Mouse (Mus musculus): ENCODE data around the gene Zeb2. TPM values are rescaled to one million over a fixed set of nuclear protein-coding genes. Genes with fewer than 3 reads are reported as not detected.

Gene Zeb2
- total RNA-seq, 1 experiment from 2014 or later = 71.9 TPM

GRCm38 (mm10) chr2:45055926-45056325 is 61.3 kb downstream of the Zeb2 start:
- ATAC-seq (replicated peaks in 1 of 2; ENCODE audit: insufficient read depth in 1 of 2, low FRiP score in 2 of 2, low TSS enrichment in 1 of 2, low read depth in 1 of 2, poor library complexity in 2 of 2, severe bottlenecking in 2 of 2) = no peak

GRCm38 (mm10) chr2:45055034-45055615 is 62.1 kb downstream of the Zeb2 start:
- no peak for ATAC-seq (replicated peaks in 1 of 2; ENCODE audit: insufficient read depth in 1 of 2, low FRiP score in 2 of 2, low TSS enrichment in 1 of 2, low read depth in 1 of 2, poor library complexity in 2 of 2, severe bottlenecking in 2 of 2)

GRCm38 (mm10) chr2:45054070-45055025 is 62.8 kb downstream of the Zeb2 start:
- ATAC-seq (replicated peaks in 1 of 2; ENCODE audit: insufficient read depth in 1 of 2, low FRiP score in 2 of 2, low TSS enrichment in 1 of 2, low read depth in 1 of 2, poor library complexity in 2 of 2, severe bottlenecking in 2 of 2) = no peak

- no peak for ATAC-seq (replicated peaks in 1 of 2; ENCODE audit: insufficient read depth in 1 of 2, low FRiP score in 2 of 2, low TSS enrichment in 1 of 2, low read depth in 1 of 2, poor library complexity in 2 of 2, severe bottlenecking in 2 of 2)
These were observed 64.6 kb downstream of the Zeb2 start for GRCm38 (mm10) chr2:45052587-45052986.

- ATAC-seq (replicated peaks in 1 of 2; ENCODE audit: insufficient read depth in 1 of 2, low FRiP score in 2 of 2, low TSS enrichment in 1 of 2, low read depth in 1 of 2, poor library complexity in 2 of 2, severe bottlenecking in 2 of 2) = no peak
These were observed 65.9 kb downstream of the Zeb2 start for GRCm38 (mm10) chr2:45051321-45051720.

- no peak for ATAC-seq (replicated peaks in 1 of 2; ENCODE audit: insufficient read depth in 1 of 2, low FRiP score in 2 of 2, low TSS enrichment in 1 of 2, low read depth in 1 of 2, poor library complexity in 2 of 2, severe bottlenecking in 2 of 2)
These were observed 67.3 kb downstream of the Zeb2 start for GRCm38 (mm10) chr2:45049923-45050322.

- ATAC-seq (replicated peaks in 1 of 2; ENCODE audit: insufficient read depth in 1 of 2, low FRiP score in 2 of 2, low TSS enrichment in 1 of 2, low read depth in 1 of 2, poor library complexity in 2 of 2, severe bottlenecking in 2 of 2) = peak; percentile 85
These were observed 67.9 kb downstream of the Zeb2 start for GRCm38 (mm10) chr2:45049279-45049678.

GRCm38 (mm10) chr2:45040706-45041312 is 76.4 kb downstream of the Zeb2 start:
- no peak for ATAC-seq (replicated peaks in 1 of 2; ENCODE audit: insufficient read depth in 1 of 2, low FRiP score in 2 of 2, low TSS enrichment in 1 of 2, low read depth in 1 of 2, poor library complexity in 2 of 2, severe bottlenecking in 2 of 2)

- no peak for ATAC-seq (replicated peaks in 1 of 2; ENCODE audit: insufficient read depth in 1 of 2, low FRiP score in 2 of 2, low TSS enrichment in 1 of 2, low read depth in 1 of 2, poor library complexity in 2 of 2, severe bottlenecking in 2 of 2)
These were observed 77.7 kb downstream of the Zeb2 start for GRCm38 (mm10) chr2:45039503-45039902.

GRCm38 (mm10) chr2:45028091-45028638 is 89.0 kb downstream of the Zeb2 start:
- ATAC-seq (replicated peaks in 1 of 2; ENCODE audit: insufficient read depth in 1 of 2, low FRiP score in 2 of 2, low TSS enrichment in 1 of 2, low read depth in 1 of 2, poor library complexity in 2 of 2, severe bottlenecking in 2 of 2) = no peak

GRCm38 (mm10) chr2:45017186-45017800 is 99.9 kb downstream of the Zeb2 start:
- no peak; a peak in 1 of 4 replicates for ATAC-seq (replicated peaks in 1 of 2; ENCODE audit: insufficient read depth in 1 of 2, low FRiP score in 2 of 2, low TSS enrichment in 1 of 2, low read depth in 1 of 2, poor library complexity in 2 of 2, severe bottlenecking in 2 of 2)

GRCm38 (mm10) chr2:45013325-45013724 is 103.9 kb downstream of the Zeb2 start:
- ATAC-seq (replicated peaks in 1 of 2; ENCODE audit: insufficient read depth in 1 of 2, low FRiP score in 2 of 2, low TSS enrichment in 1 of 2, low read depth in 1 of 2, poor library complexity in 2 of 2, severe bottlenecking in 2 of 2) = no peak

GRCm38 (mm10) chr2:45012676-45013075 is 104.5 kb downstream of the Zeb2 start:
- ATAC-seq (replicated peaks in 1 of 2; ENCODE audit: insufficient read depth in 1 of 2, low FRiP score in 2 of 2, low TSS enrichment in 1 of 2, low read depth in 1 of 2, poor library complexity in 2 of 2, severe bottlenecking in 2 of 2) = no peak

- 0 out of 4 replicates have a peak, but pooled peaks of 1 of the 2 experiments have one; percentile 17 for ATAC-seq (replicated peaks in 1 of 2; ENCODE audit: insufficient read depth in 1 of 2, low FRiP score in 2 of 2, low TSS enrichment in 1 of 2, low read depth in 1 of 2, poor library complexity in 2 of 2, severe bottlenecking in 2 of 2)
These were observed 106.5 kb downstream of the Zeb2 start for GRCm38 (mm10) chr2:45010701-45011100.

- ATAC-seq (replicated peaks in 1 of 2; ENCODE audit: insufficient read depth in 1 of 2, low FRiP score in 2 of 2, low TSS enrichment in 1 of 2, low read depth in 1 of 2, poor library complexity in 2 of 2, severe bottlenecking in 2 of 2) = no peak
These were observed 117.3 kb downstream of the Zeb2 start for GRCm38 (mm10) chr2:44999906-45000305.

- ATAC-seq (replicated peaks in 1 of 2; ENCODE audit: insufficient read depth in 1 of 2, low FRiP score in 2 of 2, low TSS enrichment in 1 of 2, low read depth in 1 of 2, poor library complexity in 2 of 2, severe bottlenecking in 2 of 2) = no peak
These were observed 118.5 kb downstream of the Zeb2 start for GRCm38 (mm10) chr2:44998710-44999109.

GRCm38 (mm10) chr2:44981646-44982045 is 135.5 kb downstream of the Zeb2 start:
- ATAC-seq (replicated peaks in 1 of 2; ENCODE audit: insufficient read depth in 1 of 2, low FRiP score in 2 of 2, low TSS enrichment in 1 of 2, low read depth in 1 of 2, poor library complexity in 2 of 2, severe bottlenecking in 2 of 2) = peak; percentile 93 to 94

Measured in hematopoietic stem cell, adult 5-6 weeks (primary cell).